Mouse (Mus musculus): Measurements from ENCODE around the gene Rgs3. TPM values are rescaled to one million over a fixed set of nuclear protein-coding genes. Genes with fewer than 3 reads are reported as not detected.
"Not testable (repeated sequence)": the region's sequence is repeated elsewhere in the genome, so short reads cannot be mapped to it uniquely, and the experiment has no call there.

The Rgs3 gene
- total and polyA plus RNA-seq, 2 experiments from 2014 or later, result 52.1 to 114 TPM

- Histone ChIP-seq H3K36me3 (replicated peaks; ENCODE audit: control insufficient read depth, insufficient read depth, low read length) (no peaks in the 10 kb centered on the region), H3K27ac (ENCODE audit: low read depth) (no peak overlapping the region), H3K9ac (replicated peaks; ENCODE audit: low read depth, low read length) (no peak overlapping the region; the same call in 1 of the 2 replicates), H3K9me3 (replicated peaks; ENCODE audit: control insufficient read depth, low read length) (no peaks in the 10 kb centered on the region), H3K4me2 (ENCODE audit: low read depth, low read length) (peak overlapping the region; percentile 76), H3K4me3 (ENCODE audit: low read depth, low read length) (peak overlapping the region; percentile 44), H3K4me1 (ENCODE audit: control insufficient read depth, insufficient read depth) (peaks cover 11% of the 10 kb centered on the region), H3K27me3 (ENCODE audit: control insufficient read depth, insufficient read depth, low read length) (peaks cover 66% of the 10 kb centered on the region)
- peak; percentile 38 for DNase-seq (ENCODE audit: low spot score)
- ATAC-seq (ENCODE audit: insufficient read depth, low read depth), result peak; percentile 74
- no peak for TF ChIP-seq EP300 (IDR thresholded peaks at IDR 0.05; ENCODE audit: low read depth)
- TF ChIP-seq CTCF (IDR thresholded peaks at IDR 0.05; ENCODE audit: low read depth), result no peak
- 6% methylated on average over 40 of the region's 42 CpGs for WGBS
Measured at GRCm38 (mm10) chr4:62583265-62584092, 23.8 kb downstream of the Rgs3 start.

- WGBS, result 78% methylated on average over 8 of the region's 8 CpGs
- Histone ChIP-seq H3K4me3 (ENCODE audit: low read depth, low read length) (no peak overlapping the region), H3K9ac (replicated peaks; ENCODE audit: low read depth, low read length) (no peak overlapping the region), H3K9me3 (replicated peaks; ENCODE audit: control insufficient read depth, low read length) (no peaks in the 10 kb centered on the region), H3K27ac (ENCODE audit: low read depth) (no peak overlapping the region), H3K36me3 (replicated peaks; ENCODE audit: control insufficient read depth, insufficient read depth, low read length) (no peaks in the 10 kb centered on the region), H3K4me1 (ENCODE audit: control insufficient read depth, insufficient read depth) (peaks cover 23% of the 10 kb centered on the region), H3K4me2 (ENCODE audit: low read depth, low read length) (no peak overlapping the region), H3K27me3 (ENCODE audit: control insufficient read depth, insufficient read depth, low read length) (peaks cover 54% of the 10 kb centered on the region)
- DNase-seq (ENCODE audit: low spot score) (no peak), ATAC-seq (ENCODE audit: insufficient read depth, low read depth) (no peak)
- TF ChIP-seq CTCF (IDR thresholded peaks at IDR 0.05; ENCODE audit: low read depth) (no peak), EP300 (IDR thresholded peaks at IDR 0.05; ENCODE audit: low read depth) (no peak)
Measured at GRCm38 (mm10) chr4:62587067-62587466, 27.4 kb downstream of the Rgs3 start.

- DNase-seq (ENCODE audit: low spot score), result no peak
- no peak for ATAC-seq (ENCODE audit: insufficient read depth, low read depth)
Measured at GRCm38 (mm10) chr4:62590878-62591277, 31.2 kb downstream of the Rgs3 start.

GRCm38 (mm10) chr4:62591326-62591725 is 31.7 kb downstream of the Rgs3 start:
- no peaks in the 10 kb centered on the region for H3K9me3 ChIP-seq (replicated peaks; ENCODE audit: control insufficient read depth, low read length)
- peak; percentile 83 for DNase-seq (ENCODE audit: low spot score)
- no peak for TF ChIP-seq EP300 (IDR thresholded peaks at IDR 0.05; ENCODE audit: low read depth)
- no peak for TF ChIP-seq CTCF (IDR thresholded peaks at IDR 0.05; ENCODE audit: low read depth)
- peaks cover 12% of the 10 kb centered on the region for H3K4me1 ChIP-seq (ENCODE audit: control insufficient read depth, insufficient read depth)
- H3K36me3 ChIP-seq (replicated peaks; ENCODE audit: control insufficient read depth, insufficient read depth, low read length), result no peaks in the 10 kb centered on the region
- peak overlapping the region; percentile 20; the same call in 1 of the 2 replicates for H3K9ac ChIP-seq (replicated peaks; ENCODE audit: low read depth, low read length)
- H3K27me3 ChIP-seq (ENCODE audit: control insufficient read depth, insufficient read depth, low read length), result peaks cover 22% of the 10 kb centered on the region
- 8% methylated on average over 11 of the region's 11 CpGs for WGBS
- H3K4me3 ChIP-seq (ENCODE audit: low read depth, low read length), result peak overlapping the region; percentile 11; the same call in 1 of the 2 replicates
- ATAC-seq (ENCODE audit: insufficient read depth, low read depth), result peak; percentile 76
- H3K27ac ChIP-seq (ENCODE audit: low read depth), result peak overlapping the region; percentile 48
- H3K4me2 ChIP-seq (ENCODE audit: low read depth, low read length), result peak overlapping the region; percentile 36

More at GRCm38 (mm10) chr4:62590878-62591277, 31.2 kb downstream of the Rgs3 start:
- peaks cover 12% of the 10 kb centered on the region for H3K4me1 ChIP-seq (ENCODE audit: control insufficient read depth, insufficient read depth)
- no peak overlapping the region for H3K9ac ChIP-seq (replicated peaks; ENCODE audit: low read depth, low read length)
- H3K36me3 ChIP-seq (replicated peaks; ENCODE audit: control insufficient read depth, insufficient read depth, low read length), result no peaks in the 10 kb centered on the region
- peaks cover 24% of the 10 kb centered on the region for H3K27me3 ChIP-seq (ENCODE audit: control insufficient read depth, insufficient read depth, low read length)
- peak overlapping the region; percentile 39; the same call in 1 of the 2 replicates for H3K27ac ChIP-seq (ENCODE audit: low read depth)
- no peak overlapping the region for H3K4me2 ChIP-seq (ENCODE audit: low read depth, low read length)
- no peak overlapping the region for H3K4me3 ChIP-seq (ENCODE audit: low read depth, low read length)
- H3K9me3 ChIP-seq (replicated peaks; ENCODE audit: control insufficient read depth, low read length), result no peaks in the 10 kb centered on the region
- 77% methylated on average over 1 of the region's 1 CpGs for WGBS
- no peak for TF ChIP-seq EP300 (IDR thresholded peaks at IDR 0.05; ENCODE audit: low read depth)
- no peak for TF ChIP-seq CTCF (IDR thresholded peaks at IDR 0.05; ENCODE audit: low read depth)

- not testable (repeated sequence) for DNase-seq (ENCODE audit: low spot score); H3K9me3 ChIP-seq (replicated peaks; ENCODE audit: control insufficient read depth, low read length); H3K36me3 ChIP-seq (replicated peaks; ENCODE audit: control insufficient read depth, insufficient read depth, low read length); H3K4me2 ChIP-seq (ENCODE audit: low read depth, low read length); H3K27ac ChIP-seq (ENCODE audit: low read depth); H3K9ac ChIP-seq (replicated peaks; ENCODE audit: low read depth, low read length); H3K4me3 ChIP-seq (ENCODE audit: low read depth, low read length); ATAC-seq (ENCODE audit: insufficient read depth, low read depth)
- H3K4me1 ChIP-seq (ENCODE audit: control insufficient read depth, insufficient read depth), result peaks cover 12% of the 10 kb centered on the region
- WGBS, result 87% methylated on average over 24 of the region's 24 CpGs
- peaks cover 31% of the 10 kb centered on the region for H3K27me3 ChIP-seq (ENCODE audit: control insufficient read depth, insufficient read depth, low read length)
Measured at GRCm38 (mm10) chr4:62593546-62594240, 34.0 kb downstream of the Rgs3 start.

Measured in heart, postnatal 0 days (tissue).